Mouse (Mus musculus): ENCODE data around the gene Ugt1a10. TPM values are rescaled to one million over a fixed set of nuclear protein-coding genes. Genes with fewer than 3 reads are reported as not detected.
"Not testable (repeated sequence)": the region's sequence is repeated elsewhere in the genome, so short reads cannot be mapped to it uniquely, and the experiment has no call there.

Gene Ugt1a10
- polyA plus RNA-seq, 1 experiment from 2014 or later = not detected

DNA sequence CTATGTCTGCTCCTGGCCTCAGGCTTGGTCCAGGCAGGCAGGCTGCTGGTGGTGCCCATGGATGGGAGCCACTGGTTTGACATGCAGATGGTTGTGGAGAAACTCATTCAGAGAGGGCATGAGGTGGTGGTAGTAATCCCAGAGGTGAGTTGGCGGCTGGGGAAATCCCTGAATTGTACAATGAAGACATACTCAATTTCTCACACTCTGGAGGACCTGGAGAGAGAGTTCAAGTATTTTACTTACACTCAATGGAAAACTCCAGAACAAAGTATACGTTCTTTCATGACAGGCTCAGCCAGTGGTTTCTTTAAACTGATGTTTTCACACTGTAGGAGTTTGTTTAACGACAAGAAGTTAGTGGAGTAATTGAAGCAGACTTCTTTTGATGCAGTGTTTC lies 29.9 kb upstream of the Ugt1a10 start:
- 83% methylated on average over 3 of the region's 3 CpGs for WGBS
- H3K9ac ChIP-seq (replicated peaks; ENCODE audit: low read depth, low read length); H3K4me3 ChIP-seq (ENCODE audit: low read depth, low read length); H3K4me1 ChIP-seq (ENCODE audit: control insufficient read depth, insufficient read depth, low read length); H3K4me2 ChIP-seq (ENCODE audit: low read depth, low read length); H3K9me3 ChIP-seq (ENCODE audit: control insufficient read depth, low read length); H3K36me3 ChIP-seq (ENCODE audit: control insufficient read depth, insufficient read depth, low read length); H3K27me3 ChIP-seq (ENCODE audit: control insufficient read depth, insufficient read depth, low read length); ATAC-seq (ENCODE audit: low read depth); H3K27ac ChIP-seq (ENCODE audit: low read depth, low read length): not testable (repeated sequence)

DNA sequence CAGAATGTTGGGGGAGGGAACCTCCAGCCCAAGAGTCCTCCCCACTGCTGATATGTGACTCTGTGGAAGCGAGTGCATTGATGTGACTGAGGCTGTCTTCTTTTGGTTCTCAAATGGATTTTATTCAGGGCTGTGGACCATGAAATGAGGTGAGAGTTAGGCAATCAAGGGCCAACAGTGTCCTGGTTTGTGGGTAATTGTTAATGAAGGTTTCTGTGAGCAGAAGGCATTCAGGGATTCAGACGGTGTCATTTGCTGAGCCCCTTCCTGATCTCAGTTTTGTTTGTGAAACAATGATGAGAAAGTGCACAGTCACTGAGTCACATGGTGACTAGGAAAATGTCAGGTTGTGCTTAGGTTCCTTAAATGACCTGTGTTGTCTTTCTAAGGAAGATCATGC lies 12.1 kb upstream of the Ugt1a10 start:
- H3K9me3 ChIP-seq (ENCODE audit: control insufficient read depth, low read length); ATAC-seq (ENCODE audit: low read depth); H3K36me3 ChIP-seq (ENCODE audit: control insufficient read depth, insufficient read depth, low read length); H3K4me1 ChIP-seq (ENCODE audit: control insufficient read depth, insufficient read depth, low read length); H3K27ac ChIP-seq (ENCODE audit: low read depth, low read length); H3K27me3 ChIP-seq (ENCODE audit: control insufficient read depth, insufficient read depth, low read length); H3K4me3 ChIP-seq (ENCODE audit: low read depth, low read length); H3K9ac ChIP-seq (replicated peaks; ENCODE audit: low read depth, low read length); H3K4me2 ChIP-seq (ENCODE audit: low read depth, low read length): not testable (repeated sequence)
- WGBS = 57% methylated on average over 1 of the region's 2 CpGs

DNA sequence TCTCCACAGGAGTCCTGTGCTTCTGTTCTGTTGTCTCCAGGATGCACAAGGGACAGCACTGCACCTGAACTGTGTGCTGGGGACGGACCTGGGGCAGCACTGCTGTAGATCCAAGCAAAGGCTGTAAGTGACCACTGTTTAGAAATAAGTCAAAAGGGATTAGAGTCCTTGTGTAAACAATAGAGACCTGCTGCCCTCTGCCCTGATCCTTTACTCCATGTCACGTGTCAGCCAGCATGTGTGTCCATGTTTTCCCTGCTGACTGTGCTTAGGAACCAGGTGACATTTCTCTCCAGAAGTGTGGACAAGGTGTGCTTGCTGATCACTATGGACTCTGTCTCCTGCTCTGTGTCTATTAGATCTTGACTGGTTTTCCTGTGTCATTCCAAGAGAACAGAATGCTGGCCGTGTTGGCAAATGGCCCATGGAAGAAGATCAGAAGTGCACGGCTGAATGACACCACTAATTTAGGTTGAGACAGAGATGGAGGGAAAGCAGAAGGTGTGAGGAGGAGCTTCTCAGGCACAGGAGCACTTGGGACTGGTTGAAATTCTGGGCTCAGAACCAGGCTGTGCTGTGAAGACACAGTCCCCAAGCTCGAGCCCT lies 10.3 kb upstream of the Ugt1a10 start:
- ATAC-seq (ENCODE audit: low read depth); H3K27ac ChIP-seq (ENCODE audit: low read depth, low read length); H3K4me1 ChIP-seq (ENCODE audit: control insufficient read depth, insufficient read depth, low read length); H3K36me3 ChIP-seq (ENCODE audit: control insufficient read depth, insufficient read depth, low read length); H3K9me3 ChIP-seq (ENCODE audit: control insufficient read depth, low read length); H3K4me2 ChIP-seq (ENCODE audit: low read depth, low read length); H3K27me3 ChIP-seq (ENCODE audit: control insufficient read depth, insufficient read depth, low read length); H3K9ac ChIP-seq (replicated peaks; ENCODE audit: low read depth, low read length); H3K4me3 ChIP-seq (ENCODE audit: low read depth, low read length): not testable (repeated sequence)
- WGBS = 74% methylated on average over 3 of the region's 5 CpGs

DNA sequence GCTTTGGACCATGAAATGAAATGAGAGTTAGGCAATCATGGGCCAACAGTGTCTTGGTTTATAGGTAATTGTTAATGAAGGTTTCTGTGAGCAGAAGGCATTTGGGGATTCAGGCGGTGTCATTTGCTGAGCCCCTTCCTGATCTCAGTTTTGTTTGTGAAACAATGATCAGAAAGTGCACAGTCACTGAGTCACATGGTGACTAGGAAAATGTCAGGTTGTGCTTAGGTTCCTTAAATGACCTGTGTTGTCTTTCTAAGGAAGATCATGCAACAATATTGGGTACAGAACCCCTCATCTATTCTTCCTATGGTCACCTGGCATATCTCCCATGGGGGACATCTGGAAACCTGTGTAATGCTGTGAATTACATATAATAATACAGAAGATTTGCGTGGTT lies 7.8 kb upstream of the Ugt1a10 start:
- H3K4me2 ChIP-seq (ENCODE audit: low read depth, low read length); H3K9me3 ChIP-seq (ENCODE audit: control insufficient read depth, low read length); H3K9ac ChIP-seq (replicated peaks; ENCODE audit: low read depth, low read length); H3K4me3 ChIP-seq (ENCODE audit: low read depth, low read length); H3K27me3 ChIP-seq (ENCODE audit: control insufficient read depth, insufficient read depth, low read length); ATAC-seq (ENCODE audit: low read depth); H3K27ac ChIP-seq (ENCODE audit: low read depth, low read length); H3K36me3 ChIP-seq (ENCODE audit: control insufficient read depth, insufficient read depth, low read length); H3K4me1 ChIP-seq (ENCODE audit: control insufficient read depth, insufficient read depth, low read length): not testable (repeated sequence)
- WGBS = 91% methylated on average over 2 of the region's 2 CpGs

DNA sequence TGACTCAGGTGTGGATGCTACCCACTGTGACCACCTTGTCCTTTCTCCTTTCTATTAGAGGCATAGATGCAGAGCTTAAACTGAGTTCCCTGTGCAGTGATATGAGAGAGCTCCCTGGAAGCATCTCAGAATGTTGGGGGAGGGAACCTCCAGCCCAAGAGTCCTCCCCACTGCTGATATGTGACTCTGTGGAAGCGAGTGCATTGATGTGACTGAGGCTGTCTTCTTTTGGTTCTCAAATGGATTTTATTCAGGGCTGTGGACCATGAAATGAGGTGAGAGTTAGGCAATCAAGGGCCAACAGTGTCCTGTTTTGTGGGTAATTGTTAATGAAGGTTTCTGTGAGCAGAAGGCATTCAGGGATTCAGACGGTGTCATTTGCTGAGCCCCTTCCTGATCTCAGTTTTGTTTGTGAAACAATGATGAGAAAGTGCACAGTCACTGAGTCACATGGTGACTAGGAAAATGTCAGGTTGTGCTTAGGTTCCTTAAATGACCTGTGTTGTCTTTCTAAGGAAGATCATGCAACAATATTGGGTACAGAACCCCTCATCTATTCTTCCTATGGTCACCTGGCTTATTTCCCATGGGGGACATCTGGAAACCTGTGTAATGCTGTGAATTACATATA lies 11.4 kb downstream of the Ugt1a10 start:
- H3K9me3 ChIP-seq (ENCODE audit: control insufficient read depth, low read length); H3K27me3 ChIP-seq (ENCODE audit: control insufficient read depth, insufficient read depth, low read length); H3K4me3 ChIP-seq (ENCODE audit: low read depth, low read length); H3K36me3 ChIP-seq (ENCODE audit: control insufficient read depth, insufficient read depth, low read length); ATAC-seq (ENCODE audit: low read depth); H3K9ac ChIP-seq (replicated peaks; ENCODE audit: low read depth, low read length); H3K27ac ChIP-seq (ENCODE audit: low read depth, low read length); H3K4me2 ChIP-seq (ENCODE audit: low read depth, low read length); H3K4me1 ChIP-seq (ENCODE audit: control insufficient read depth, insufficient read depth, low read length): not testable (repeated sequence)
- 67% methylated on average over 1 of the region's 2 CpGs for WGBS

DNA sequence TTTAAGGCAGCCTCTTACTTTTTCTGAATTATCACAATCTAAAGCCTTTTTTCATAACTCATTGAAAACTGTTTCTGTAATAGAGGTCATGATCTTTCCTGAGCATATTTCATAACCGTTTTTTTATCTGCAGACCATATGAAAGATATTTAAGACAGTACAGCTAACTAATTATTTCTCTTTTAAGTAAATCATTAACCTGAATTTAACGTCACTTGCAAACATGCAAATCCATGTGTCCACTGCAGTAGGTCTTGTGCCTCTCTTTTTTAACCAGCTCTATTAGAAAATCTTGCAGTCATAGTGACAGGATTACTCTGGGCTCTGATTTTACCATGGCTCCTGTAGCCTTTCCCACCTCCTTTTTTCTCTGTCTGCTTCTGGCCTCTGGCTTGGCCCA lies 15.3 kb downstream of the Ugt1a10 start, which contains the start of gene Ugt1a9:
TSS of gene Ugt1a9 (plus strand) at position 306 of the 400 bp plus-strand sequence.
- 82% methylated on average over 2 of the region's 2 CpGs for WGBS
- H3K4me1 ChIP-seq (ENCODE audit: control insufficient read depth, insufficient read depth, low read length) = no peaks in the 10 kb centered on the region
- no peak within 1 kb of the TSS for H3K4me2 ChIP-seq (ENCODE audit: low read depth, low read length)

DNA sequence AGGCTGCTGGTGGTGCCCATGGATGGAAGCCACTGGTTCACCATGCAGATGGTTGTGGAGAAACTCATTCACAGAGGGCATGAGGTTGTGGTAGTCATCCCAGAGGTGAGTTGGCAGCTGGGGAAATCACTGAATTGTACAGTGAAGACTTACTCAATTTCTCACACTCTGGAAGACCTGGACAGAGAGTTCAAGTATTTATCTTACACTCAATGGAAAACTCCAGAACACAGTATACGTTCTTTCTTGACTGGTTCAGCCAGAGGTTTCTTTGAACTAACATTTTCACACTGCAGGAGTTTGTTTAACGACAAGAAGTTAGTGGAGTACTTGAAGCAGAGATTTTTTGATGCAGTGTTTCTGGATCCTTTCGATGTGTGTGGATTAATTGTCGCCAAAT lies 15.7 kb downstream of the Ugt1a10 start:
- H3K4me1 ChIP-seq (ENCODE audit: control insufficient read depth, insufficient read depth, low read length) = no peaks in the 10 kb centered on the region
- 86% methylated on average over 4 of the region's 4 CpGs for WGBS
- ATAC-seq (ENCODE audit: low read depth) = no peak
- no peaks in the 10 kb centered on the region for H3K27me3 ChIP-seq (ENCODE audit: control insufficient read depth, insufficient read depth, low read length)
- no peak overlapping the region for H3K27ac ChIP-seq (ENCODE audit: low read depth, low read length)
- H3K4me2 ChIP-seq (ENCODE audit: low read depth, low read length) = no peak overlapping the region
- no peaks in the 10 kb centered on the region for H3K9me3 ChIP-seq (ENCODE audit: control insufficient read depth, low read length)
- H3K36me3 ChIP-seq (ENCODE audit: control insufficient read depth, insufficient read depth, low read length) = no peaks in the 10 kb centered on the region
- no peak overlapping the region for H3K4me3 ChIP-seq (ENCODE audit: low read depth, low read length)
- H3K9ac ChIP-seq (replicated peaks; ENCODE audit: low read depth, low read length) = no peak overlapping the region

More for the DNA sequence above, 15.3 kb downstream of the Ugt1a10 start, which contains the start of gene Ugt1a9:
- H3K27ac ChIP-seq (ENCODE audit: low read depth, low read length) = no peak within 1 kb of the TSS
- H3K36me3 ChIP-seq (ENCODE audit: control insufficient read depth, insufficient read depth, low read length) = no peaks in the 10 kb centered on the region
- H3K9ac ChIP-seq (replicated peaks; ENCODE audit: low read depth, low read length) = no peak within 1 kb of the TSS
- no peaks in the 10 kb centered on the region for H3K27me3 ChIP-seq (ENCODE audit: control insufficient read depth, insufficient read depth, low read length)
- H3K9me3 ChIP-seq (ENCODE audit: control insufficient read depth, low read length) = no peaks in the 10 kb centered on the region
- no peak within 1 kb of the TSS for H3K4me3 ChIP-seq (ENCODE audit: low read depth, low read length)
- ATAC-seq (ENCODE audit: low read depth) = no peak

DNA sequence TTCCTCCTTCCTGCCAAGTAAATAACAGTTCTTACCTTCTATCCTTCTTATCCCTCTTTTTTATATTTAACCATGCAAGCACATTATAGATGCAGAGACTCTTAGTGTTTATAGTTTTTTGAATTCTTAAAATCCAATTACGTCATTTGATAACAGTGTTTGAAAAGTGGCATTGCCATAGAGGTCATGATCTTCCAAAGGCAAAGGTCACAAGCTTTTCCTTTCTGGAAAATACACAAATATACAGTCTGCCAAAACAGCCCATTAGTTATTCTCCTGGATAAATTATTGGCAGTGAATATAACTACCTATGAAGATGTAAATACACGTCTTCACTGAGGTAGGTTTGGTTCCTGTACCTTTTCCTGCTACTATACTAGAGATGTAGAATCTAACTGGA lies 19.3 kb downstream of the Ugt1a10 start:
- H3K4me2 ChIP-seq (ENCODE audit: low read depth, low read length) = no peak overlapping the region
- no peaks in the 10 kb centered on the region for H3K4me1 ChIP-seq (ENCODE audit: control insufficient read depth, insufficient read depth, low read length)
- no peaks in the 10 kb centered on the region for H3K9me3 ChIP-seq (ENCODE audit: control insufficient read depth, low read length)
- no peak for ATAC-seq (ENCODE audit: low read depth)
- no peak overlapping the region for H3K9ac ChIP-seq (replicated peaks; ENCODE audit: low read depth, low read length)
- no peaks in the 10 kb centered on the region for H3K27me3 ChIP-seq (ENCODE audit: control insufficient read depth, insufficient read depth, low read length)
- no peak overlapping the region for H3K27ac ChIP-seq (ENCODE audit: low read depth, low read length)
- no peak overlapping the region for H3K4me3 ChIP-seq (ENCODE audit: low read depth, low read length)
- no peaks in the 10 kb centered on the region for H3K36me3 ChIP-seq (ENCODE audit: control insufficient read depth, insufficient read depth, low read length)
- WGBS = 86% methylated on average over 2 of the region's 2 CpGs

DNA sequence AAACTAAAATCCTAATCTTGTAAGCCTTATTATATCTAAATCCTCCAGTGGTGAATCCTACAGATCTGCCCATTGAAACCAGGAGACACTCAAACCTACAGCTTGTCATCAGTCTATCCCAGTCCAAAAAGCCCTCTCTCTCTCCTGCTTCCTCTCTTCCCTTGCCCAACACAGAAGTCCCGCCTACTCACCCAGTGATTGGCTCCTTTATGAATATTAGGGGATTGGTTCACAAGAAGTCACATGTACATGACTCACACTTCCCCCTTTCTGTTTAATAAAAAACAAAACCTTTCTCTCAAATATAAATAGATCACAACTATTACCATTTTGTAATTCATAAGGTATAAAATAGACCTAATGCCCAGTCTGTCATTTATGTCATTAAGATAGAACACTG lies 21.9 kb downstream of the Ugt1a10 start:
- H3K27ac ChIP-seq (ENCODE audit: low read depth, low read length) = no peak overlapping the region
- no peaks in the 10 kb centered on the region for H3K27me3 ChIP-seq (ENCODE audit: control insufficient read depth, insufficient read depth, low read length)
- no peak overlapping the region for H3K4me2 ChIP-seq (ENCODE audit: low read depth, low read length)
- no peak for ATAC-seq (ENCODE audit: low read depth)
- H3K9ac ChIP-seq (replicated peaks; ENCODE audit: low read depth, low read length) = no peak overlapping the region
- WGBS = 88% methylated on average over 1 of the region's 1 CpGs
- no peak overlapping the region for H3K4me3 ChIP-seq (ENCODE audit: low read depth, low read length)
- H3K4me1 ChIP-seq (ENCODE audit: control insufficient read depth, insufficient read depth, low read length) = no peaks in the 10 kb centered on the region
- no peaks in the 10 kb centered on the region for H3K9me3 ChIP-seq (ENCODE audit: control insufficient read depth, low read length)
- H3K36me3 ChIP-seq (ENCODE audit: control insufficient read depth, insufficient read depth, low read length) = no peaks in the 10 kb centered on the region
